Mouse (Mus musculus) CH12.LX (cell line): ENCODE results near the gene Ccdc84. TPM values are rescaled to one million over a fixed set of nuclear protein-coding genes. Genes with fewer than 3 reads are reported as not detected.

ENCODE experiments used
- DNase-seq: peaks from one replicate; pipeline ENCODE4 v3.0.0-alpha.2; 2013; ENCODE audit errors: extremely low read depth
- H3K27ac ChIP-seq: 2 replicates; pipeline ENCODE4 v1.5.1; 2012; ENCODE audit warnings: low read depth, mild to moderate bottlenecking, control low read depth, moderate library complexity; ENCODE audit not compliant: insufficient read depth
- H3K27me3 ChIP-seq: replicated peaks from 2 replicates; pipeline ENCODE3; 2012; ENCODE audit warnings: inconsistent platforms
- H3K36me3 ChIP-seq, 2 experiments: replicated peaks in 1 of 2; 2 replicates each; pipeline versions ENCODE3 to v1.6.1; 2012; ENCODE audit warnings: inconsistent platforms in 1 of 2, low read length in 1 of 2, mild to moderate bottlenecking in 1 of 2, mixed read lengths in 1 of 2, moderate library complexity in 1 of 2; ENCODE audit not compliant: control insufficient read depth in 1 of 2, insufficient read depth in 1 of 2
- H3K4me1 ChIP-seq, 2 experiments: 2 replicates each; pipeline ENCODE4 v1.6.1; 2012; ENCODE audit warnings: inconsistent platforms in 1 of 2, moderate library complexity in 1 of 2; ENCODE audit not compliant: insufficient read depth in 2 of 2, control insufficient read depth in 1 of 2
- H3K4me2 ChIP-seq: 2 replicates; pipeline ENCODE4 v1.6.1; 2012; ENCODE audit warnings: low read depth, mild to moderate bottlenecking, control low read depth; ENCODE audit not compliant: poor library complexity, insufficient read depth, severe bottlenecking
- H3K4me3 ChIP-seq, 3 experiments: fragments of 150-350 bp in 1 of 3; sonication (generic) in 1 of 3; replicated peaks in 1 of 3; 2 replicates each; pipeline versions ENCODE3 to v1.5.1; 2011 to 2012; ENCODE audit warnings: low read depth in 2 of 3, low read length in 2 of 3, mild to moderate bottlenecking in 2 of 3, moderate library complexity in 2 of 3, control low read depth in 1 of 3, improper control_type of control experiment in 1 of 3, inconsistent platforms in 1 of 3, mixed read lengths in 1 of 3; ENCODE audit not compliant: poor library complexity in 1 of 3
- H3K79me2 ChIP-seq: replicated peaks from 2 replicates; pipeline ENCODE4 v1.6.1; 2012; ENCODE audit warnings: mild to moderate bottlenecking, moderate library complexity; ENCODE audit not compliant: control insufficient read depth, poor library complexity, insufficient read depth, severe bottlenecking; ENCODE audit errors: extremely low read depth
- H3K9ac ChIP-seq: 2 replicates; pipeline ENCODE4 v1.6.1; 2012; ENCODE audit warnings: low read depth, mild to moderate bottlenecking, control low read depth, moderate library complexity; ENCODE audit not compliant: insufficient read depth
- H3K9me3 ChIP-seq: replicated peaks from 2 replicates; pipeline ENCODE3; 2012; ENCODE audit warnings: low read length, inconsistent platforms, mixed read lengths
- CHD2 ChIP-seq: IDR thresholded peaks from 2 replicates; pipeline ENCODE4 v1.6.1; 2011; ENCODE audit warnings: low read length, improper control_type of control experiment
- ELF1 ChIP-seq: IDR thresholded peaks from 2 replicates; pipeline ENCODE4 v1.6.1; 2014; ENCODE audit warnings: low read depth, mild to moderate bottlenecking, inconsistent platforms, low read length, improper control_type of control experiment
- JUN ChIP-seq: IDR thresholded peaks from 2 replicates; pipeline ENCODE4 v1.6.1; 2011; ENCODE audit warnings: low read depth, mild to moderate bottlenecking, low read length, improper control_type of control experiment, moderate library complexity; ENCODE audit not compliant: insufficient read depth
- JUND ChIP-seq: conservative IDR thresholded peaks from 2 replicates; pipeline ENCODE4 v1.6.1; 2011; ENCODE audit warnings: low read depth, low read length, improper control_type of control experiment
- KAT2A ChIP-seq: IDR thresholded peaks from 2 replicates; pipeline ENCODE4 v1.6.1; 2012; ENCODE audit warnings: low read length, improper control_type of control experiment, inconsistent platforms; ENCODE audit not compliant: insufficient replicate concordance
- MAX ChIP-seq: IDR thresholded peaks from 2 replicates; pipeline ENCODE4 v1.6.1; 2011; ENCODE audit warnings: low read length, improper control_type of control experiment
- MXI1 ChIP-seq: IDR thresholded peaks from 2 replicates; pipeline ENCODE4 v1.6.1; 2011; ENCODE audit warnings: mild to moderate bottlenecking, low read depth, low read length, improper control_type of control experiment
- MYC ChIP-seq: IDR thresholded peaks from 2 replicates; pipeline ENCODE4 v1.6.1; 2011; ENCODE audit warnings: low read depth, mild to moderate bottlenecking, improper control_type of control experiment, low read length
- NELFE ChIP-seq: IDR thresholded peaks from 2 replicates; pipeline ENCODE4 v1.6.1; 2011; ENCODE audit warnings: low read depth, low read length, improper control_type of control experiment
- RAD21 ChIP-seq: IDR thresholded peaks from 2 replicates; pipeline ENCODE4 v1.6.1; 2011; ENCODE audit warnings: low read depth, mild to moderate bottlenecking, low read length, improper control_type of control experiment, moderate library complexity
- RCOR1 ChIP-seq: conservative IDR thresholded peaks from 2 replicates; pipeline ENCODE4 v1.6.1; 2012; ENCODE audit warnings: low read depth, mild to moderate bottlenecking, inconsistent platforms, low read length, improper control_type of control experiment
- SIN3A ChIP-seq: IDR thresholded peaks from 2 replicates; pipeline ENCODE4 v1.6.1; 2012; ENCODE audit warnings: low read length, improper control_type of control experiment, inconsistent platforms
- UBTF ChIP-seq: IDR thresholded peaks from 2 replicates; pipeline ENCODE4 v1.6.1; 2012; ENCODE audit warnings: low read depth, mild to moderate bottlenecking, inconsistent platforms, low read length, improper control_type of control experiment, moderate library complexity
- ZC3H11A ChIP-seq: IDR thresholded peaks from 2 replicates; pipeline ENCODE4 v1.6.1; 2012; ENCODE audit warnings: low read depth, mild to moderate bottlenecking, inconsistent platforms, low read length, improper control_type of control experiment
- ZMIZ1 ChIP-seq: IDR thresholded peaks from 2 replicates; pipeline ENCODE4 v1.6.1; 2012; ENCODE audit warnings: low read depth, mild to moderate bottlenecking, inconsistent platforms, low read length, improper control_type of control experiment
- dilution Hi-C: fragments of 300-500 bp; cut with MboI; formaldehyde crosslinking; loops from 2 replicates; pipeline ENCODE4 v1.14.3; 2020; ENCODE audit warnings: low sequenced_read_pairs; ENCODE audit not compliant: extremely low pct_unique_long_range_greater_than_20kb, extremely low pct_ligation_motif_present
- in situ Hi-C: fragments of 300-500 bp; cut with MboI; formaldehyde crosslinking; loops from 3 replicates; pipeline ENCODE4 v1.14.3; 2019; ENCODE audit warnings: low sequenced_read_pairs, low pct_ligation_motif_present, low pct_unique_long_range_greater_than_20kb, mixed read lengths
- polyA plus RNA-seq: library from polyadenylated mRNA; unstranded; fragments of >175 nt; gene quantifications from 2 replicates; pipeline ENCODE4 v1.2.1, GENCODE M21; 2012; ENCODE audit warnings: low read depth; ENCODE audit not compliant: insufficient read length
- total RNA-seq, 2 experiments: library from RNA; depleted of rRNA; stranded (reverse); fragments of 300-350 nt in 1 of 2; fragments of >200 nt in 1 of 2; gene quantifications; 2 replicates each; pipeline ENCODE4 v1.2.3; 2012 to 2014

Ccdc84 gene
- total and polyA plus RNA-seq, 3 experiments = 18.3 to 25.4 (median 21.7) TPM

- TF ChIP-seq ZMIZ1 (peak; percentile 81), ELF1 (peak; percentile 86), KAT2A (peak; percentile 65; the same call in 1 of the 2 replicates), MYC (0 out of 2 replicates have a peak, but pooled peaks have one; percentile 73), RCOR1 (no peak), JUN (no peak), CHD2 (peak; percentile 87)
Observed at GRCm38 (mm10) chr9:44417892-44418363, 441 bp downstream of the Ccdc84 start (continued).

- Histone ChIP-seq H3K4me2 (peak overlapping the region; percentile 92), H3K27me3 (no peaks in the 10 kb centered on the region), H3K9ac (peak overlapping the region; percentile 30), H3K36me3 (peaks cover 24 to 45% of the 10 kb centered on the region in 2 experiments), H3K4me1 (peaks cover 4 to 37% of the 10 kb centered on the region in 2 experiments; a peak in 3 of 4 replicates), H3K79me2 (no peaks in the 10 kb centered on the region; the same call in 1 of the 2 replicates), H3K9me3 (no peaks in the 10 kb centered on the region), H3K27ac (peak overlapping the region; percentile 3), H3K4me3 (peak overlapping the region; percentile 74 to 83 (median 79))
- TF ChIP-seq MXI1 = peak; percentile 23; the same call in 1 of the 2 replicates
- no peak for TF ChIP-seq JUND
- DNase-seq = no peak
- dilution Hi-C loops (no loop called here), in situ Hi-C loops (no loop called here)
Observed at GRCm38 (mm10) chr9:44417156-44417891, 1.0 kb downstream of the Ccdc84 start.

DNA sequence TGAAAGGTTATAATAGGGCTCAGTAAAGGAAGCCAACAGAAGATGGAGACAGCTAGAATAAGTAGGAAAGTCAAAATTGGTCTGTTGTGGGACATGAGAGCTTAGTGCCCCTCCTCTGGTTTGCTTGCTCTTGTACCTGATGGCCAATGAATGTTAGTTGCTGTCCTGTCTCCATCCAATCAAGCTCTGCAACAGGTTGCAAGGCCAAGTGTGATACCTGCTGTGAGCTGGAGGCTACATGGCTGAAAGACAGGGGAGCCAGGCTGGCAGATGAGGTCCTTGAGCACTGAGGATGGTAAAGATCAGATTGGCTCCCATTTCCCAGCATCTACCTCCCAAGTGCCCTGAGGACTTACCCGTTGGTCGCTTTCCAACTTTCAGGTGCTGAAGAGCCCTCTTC, 5.6 kb downstream of the Ccdc84 start:
- Histone ChIP-seq H3K4me2 (no peak overlapping the region), H3K9ac (no peak overlapping the region), H3K27ac (no peak overlapping the region), H3K36me3 (peaks cover 57 to 77% of the 10 kb centered on the region in 2 experiments), H3K79me2 (peaks cover 24% of the 10 kb centered on the region), H3K9me3 (no peaks in the 10 kb centered on the region), H3K27me3 (no peaks in the 10 kb centered on the region), H3K4me1 (peaks cover 5 to 43% of the 10 kb centered on the region in 2 experiments; a peak in 3 of 4 replicates), H3K4me3 (no peak overlapping the region)
- DNase-seq = no peak
- dilution Hi-C loops = no loop called here
- no peak for TF ChIP-seq UBTF
- TF ChIP-seq MAX = no peak
- no peak for TF ChIP-seq NELFE
- no peak for TF ChIP-seq SIN3A
- no peak for TF ChIP-seq RAD21
- no peak for TF ChIP-seq ZC3H11A
- in situ Hi-C loops = no loop called here
